Mouse (Mus musculus) testis, adult 2 months (tissue): ENCODE data around the gene Sap30bp.

Experiments
- CTCF ChIP-seq: fragments of 200-500 bp; IDR thresholded peaks from 2 replicates; pipeline ENCODE4 v1.5.1; 2012; ENCODE audit warnings: low read depth, mild to moderate bottlenecking, inconsistent platforms, low read length, moderate library complexity; ENCODE audit not compliant: control insufficient read depth, insufficient read depth, insufficient replicate concordance
- POLR2A ChIP-seq: fragments of 200-500 bp; IDR thresholded peaks from 2 replicates; pipeline ENCODE4 v1.6.1; 2012; ENCODE audit warnings: low read depth, mild to moderate bottlenecking, inconsistent platforms, low read length, moderate library complexity; ENCODE audit not compliant: control insufficient read depth

GRCm38 (mm10) chr11:115999538-116000143 lies 66.6 kb downstream of the Sap30bp start:
- no peak for TF ChIP-seq POLR2A
- peak; percentile 28; the same call in 1 of the 2 replicates for TF ChIP-seq CTCF
